Mouse (Mus musculus) midbrain, embryonic 14.5 days (tissue): ENCODE measurements around the gene Krtap26-1. TPM values are rescaled to one million over a fixed set of nuclear protein-coding genes. Genes with fewer than 3 reads are reported as not detected.

Source experiments
- ATAC-seq: fragments of 200-750 bp; cut with Nextera tagmentation; 2 replicates; pipeline ENCODE4 v1.8.0; 2017; ENCODE audit warnings: moderate number of reproducible peaks, moderate library complexity; ENCODE audit not compliant: low FRiP score, low TSS enrichment
- DNase-seq: peaks from one replicate; pipeline ENCODE4 v3.0.0-alpha.2; 2015
- H3K27ac ChIP-seq: fragments of 300-500 bp; sonication (generic); replicated peaks from 2 replicates; pipeline ENCODE4 v1.5.1; 2014; ENCODE audit warnings: mild to moderate bottlenecking, low read depth, low read length, moderate library complexity
- H3K27me3 ChIP-seq: fragments of 300-500 bp; sonication (generic); 2 replicates; pipeline ENCODE4 v1.6.1; 2014; ENCODE audit warnings: low read length, control low read depth, mixed read lengths; ENCODE audit not compliant: control insufficient read depth, insufficient read depth
- H3K36me3 ChIP-seq: fragments of 300-500 bp; sonication (generic); 2 replicates; pipeline ENCODE4 v1.6.1; 2014; ENCODE audit warnings: low read length, control low read depth; ENCODE audit not compliant: control insufficient read depth, insufficient read depth
- H3K4me1 ChIP-seq: fragments of 300-500 bp; sonication (generic); 2 replicates; pipeline ENCODE4 v1.6.1; 2014; ENCODE audit warnings: mild to moderate bottlenecking, antibody characterized with exemption, low read length, control low read depth; ENCODE audit not compliant: control insufficient read depth, insufficient read depth
- H3K4me2 ChIP-seq: fragments of 300-500 bp; sonication (generic); 2 replicates; pipeline ENCODE4 v1.6.1; 2014; ENCODE audit warnings: mild to moderate bottlenecking, low read length, moderate library complexity
- H3K4me3 ChIP-seq: fragments of 300-500 bp; sonication (generic); replicated peaks from 2 replicates; pipeline ENCODE4 v1.5.1; 2014; ENCODE audit warnings: low read depth, low read length
- H3K9ac ChIP-seq: fragments of 300-500 bp; sonication (generic); replicated peaks from 2 replicates; pipeline ENCODE4 v1.6.1; 2014; ENCODE audit warnings: mild to moderate bottlenecking, low read length, moderate library complexity
- H3K9me3 ChIP-seq: fragments of 300-500 bp; sonication (generic); 2 replicates; pipeline ENCODE4 v1.6.1; 2016; ENCODE audit warnings: low read length, control low read depth, mixed read lengths; ENCODE audit not compliant: control insufficient read depth
- WGBS: fragments of 180-500 bp; shearing (Covaris S2); extraction: QIAGEN DNeasy Blood & Tissue Kit; methylation state at CpG from one replicate; pipeline ENCODE4 v1.1.7; 2014; 5-methylcytosine and 5-hydroxymethylcytosine counted together
- polyA plus RNA-seq: library from polyadenylated mRNA; unstranded; fragments of >200 nt; fragmentation: Nextera tagmentation; extraction: Ambion mirVana; gene quantifications from 2 replicates; pipeline ENCODE4 v1.2.1, GENCODE M21; 2014

The Krtap26-1 gene
- not detected in 2 replicates for polyA plus RNA-seq

DNA sequence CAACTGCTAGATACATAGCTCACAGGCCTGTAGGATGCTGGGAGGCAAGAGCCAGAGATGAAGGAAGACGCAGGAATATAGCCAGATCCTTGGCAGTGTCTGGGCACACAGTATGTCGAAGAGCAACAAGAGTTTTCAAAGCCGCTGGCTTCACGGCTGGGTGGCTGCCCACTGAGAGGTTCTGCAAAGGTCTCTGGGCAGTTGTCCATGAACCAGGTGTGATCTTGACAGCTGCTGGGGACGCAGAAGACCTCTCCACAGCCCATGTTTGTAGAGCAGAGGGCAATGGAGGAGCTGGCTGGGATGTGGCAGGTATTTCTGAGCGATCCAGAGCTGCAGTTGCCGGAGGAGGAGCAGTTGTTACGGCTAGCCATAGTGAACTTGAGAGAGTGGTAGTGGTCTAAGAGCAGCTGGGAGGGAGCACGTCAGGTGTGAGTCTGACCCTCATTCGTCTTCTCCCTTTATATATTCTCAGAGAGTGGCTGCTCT lies at the start of gene Krtap26-1:
Gene Krtap26-1 (minus strand): TSS at position 439 of the 489 bp plus-strand sequence.
- 87% methylated on average over 10 of the region's 10 CpGs for WGBS
- Histone ChIP-seq H3K27ac (no peak within 1 kb of the TSS), H3K4me1 (no peaks in the 10 kb centered on the region), H3K27me3 (no peaks in the 10 kb centered on the region), H3K9ac (no peak within 1 kb of the TSS), H3K4me3 (no peak within 1 kb of the TSS), H3K9me3 (no peaks in the 10 kb centered on the region), H3K36me3 (no peaks in the 10 kb centered on the region), H3K4me2 (no peak within 1 kb of the TSS)
- DNase-seq: no peak
- no peak for ATAC-seq

DNA sequence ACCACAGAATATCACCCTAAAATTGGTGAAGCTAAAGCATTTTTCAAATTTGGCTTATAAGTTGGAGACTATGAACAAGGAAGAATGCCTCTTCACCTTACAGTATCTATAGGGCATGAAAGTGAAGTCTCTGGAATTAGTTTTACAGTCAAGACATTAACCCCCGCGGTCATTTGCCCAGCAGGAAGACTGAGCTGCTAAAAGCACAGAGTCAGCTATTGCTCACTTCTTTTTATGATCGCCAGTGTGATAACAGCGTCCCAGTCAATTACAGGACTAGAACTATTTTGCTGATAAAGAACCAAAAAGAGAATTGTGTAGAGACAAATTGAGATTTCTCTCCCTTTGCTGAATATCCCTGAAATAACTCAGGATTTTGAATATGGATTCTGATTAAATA lies 48.7 kb upstream of the Krtap26-1 start:
- Histone ChIP-seq H3K27ac (no peak overlapping the region), H3K4me3 (no peak overlapping the region), H3K9ac (no peak overlapping the region), H3K27me3 (no peaks in the 10 kb centered on the region), H3K4me2 (no peak overlapping the region), H3K9me3 (no peaks in the 10 kb centered on the region), H3K36me3 (no peaks in the 10 kb centered on the region), H3K4me1 (no peaks in the 10 kb centered on the region)
- ATAC-seq: no peak
- DNase-seq: no peak
- WGBS: 91% methylated on average over 4 of the region's 4 CpGs

DNA sequence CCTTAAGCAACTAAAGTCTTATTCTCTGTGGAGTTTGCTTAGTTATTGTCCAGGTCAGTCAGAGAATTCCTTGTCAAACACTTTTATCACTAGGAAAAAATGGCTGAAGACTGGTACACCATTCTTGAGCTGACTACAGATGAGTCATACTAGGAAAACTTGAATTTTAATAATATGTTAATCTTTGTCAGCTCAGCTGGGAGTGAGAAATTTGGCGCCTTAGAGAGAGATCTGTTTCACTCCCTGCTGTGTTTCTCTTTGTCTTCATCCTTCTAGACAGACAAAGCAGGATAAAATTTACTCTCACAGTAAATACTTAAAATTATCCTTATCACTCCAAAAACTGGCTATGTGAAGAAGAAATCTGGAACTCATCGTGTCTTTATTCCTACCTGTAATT lies 33.7 kb upstream of the Krtap26-1 start:
- 17% methylated on average over 2 of the region's 2 CpGs for WGBS
- no peak for ATAC-seq

DNA sequence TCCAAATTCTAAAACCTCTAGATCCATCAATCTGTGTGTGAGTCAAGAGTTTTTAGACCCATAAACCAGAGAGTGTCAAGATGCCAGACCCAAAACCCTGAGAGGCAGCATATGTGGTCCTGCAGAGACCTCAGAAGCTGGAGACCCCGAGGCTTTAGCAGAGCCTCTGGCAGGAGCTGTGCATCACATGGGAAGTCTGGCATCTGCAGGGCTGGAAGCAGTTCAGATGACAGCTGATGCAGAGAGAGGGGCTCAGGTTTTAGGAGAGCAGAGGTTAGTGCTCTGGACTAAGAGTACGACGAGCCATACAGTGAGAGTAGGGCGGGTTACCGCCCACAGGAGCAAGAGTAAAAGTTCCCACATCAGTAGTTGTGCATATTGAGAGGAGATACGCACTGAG lies 31.5 kb upstream of the Krtap26-1 start:
- no peaks in the 10 kb centered on the region for H3K27me3 ChIP-seq
- ATAC-seq (no peak), DNase-seq (no peak)
- no peak overlapping the region for H3K4me3 ChIP-seq
- 87% methylated on average over 6 of the region's 6 CpGs for WGBS
- H3K27ac ChIP-seq: no peak overlapping the region
- H3K9ac ChIP-seq: no peak overlapping the region
- H3K9me3 ChIP-seq: no peaks in the 10 kb centered on the region
- H3K4me2 ChIP-seq: no peak overlapping the region
- 0 out of 2 replicates have a peak, but pooled peaks cover 3% of the 10 kb centered on the region for H3K4me1 ChIP-seq
- H3K36me3 ChIP-seq: no peaks in the 10 kb centered on the region

More for the DNA sequence above, 33.7 kb upstream of the Krtap26-1 start:
- peak; percentile 47 for DNase-seq
- H3K9ac ChIP-seq: no peak overlapping the region
- H3K4me3 ChIP-seq: no peak overlapping the region
- H3K9me3 ChIP-seq: no peaks in the 10 kb centered on the region
- H3K27ac ChIP-seq: no peak overlapping the region
- no peak overlapping the region for H3K4me2 ChIP-seq
- no peaks in the 10 kb centered on the region for H3K36me3 ChIP-seq
- 0 out of 2 replicates have a peak, but pooled peaks cover 3% of the 10 kb centered on the region for H3K4me1 ChIP-seq
- H3K27me3 ChIP-seq: no peaks in the 10 kb centered on the region

DNA sequence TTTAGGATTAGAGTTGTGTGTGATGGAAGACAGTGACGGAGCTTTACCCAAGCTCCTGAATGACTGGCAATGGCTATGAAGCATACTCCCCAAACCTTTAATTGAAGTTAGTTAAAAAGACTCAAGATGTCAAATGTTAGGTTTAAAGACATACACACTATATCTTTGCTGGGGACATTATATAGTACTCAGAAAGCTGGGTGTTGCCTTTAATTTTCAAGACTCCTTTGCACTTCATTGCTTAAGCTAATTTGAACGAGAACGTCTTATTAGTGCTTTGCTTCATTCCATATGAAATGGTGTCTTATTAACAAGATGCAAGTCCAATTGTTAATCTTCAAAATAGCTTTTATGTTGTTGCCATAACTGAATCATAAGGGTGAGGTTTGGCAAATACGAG lies 24.0 kb upstream of the Krtap26-1 start, which contains the start of gene Krtap27-1:
Gene Krtap27-1 (minus strand): TSS at position 101 of the 400 bp plus-strand sequence.
- ATAC-seq (no peak), DNase-seq (no peak)
- Histone ChIP-seq H3K9me3 (no peaks in the 10 kb centered on the region), H3K27ac (no peak within 1 kb of the TSS), H3K27me3 (no peaks in the 10 kb centered on the region), H3K4me3 (no peak within 1 kb of the TSS), H3K9ac (no peak within 1 kb of the TSS), H3K4me2 (no peak within 1 kb of the TSS), H3K4me1 (no peaks in the 10 kb centered on the region), H3K36me3 (no peaks in the 10 kb centered on the region)
- 92% methylated on average over 4 of the region's 4 CpGs for whole genome bisulfite sequencing

- DNase-seq (peak; percentile 26), ATAC-seq (no peak)
- Histone ChIP-seq H3K9ac (no peak overlapping the region), H3K4me2 (no peak overlapping the region), H3K27ac (no peak overlapping the region), H3K9me3 (no peaks in the 10 kb centered on the region), H3K27me3 (no peaks in the 10 kb centered on the region), H3K4me1 (no peaks in the 10 kb centered on the region), H3K36me3 (no peaks in the 10 kb centered on the region), H3K4me3 (no peak overlapping the region)
- WGBS: 51% methylated on average over 1 of the region's 1 CpGs
Measured at GRCm38 (mm10) chr16:88657426-88657825, 9.8 kb upstream of the Krtap26-1 start.

DNA sequence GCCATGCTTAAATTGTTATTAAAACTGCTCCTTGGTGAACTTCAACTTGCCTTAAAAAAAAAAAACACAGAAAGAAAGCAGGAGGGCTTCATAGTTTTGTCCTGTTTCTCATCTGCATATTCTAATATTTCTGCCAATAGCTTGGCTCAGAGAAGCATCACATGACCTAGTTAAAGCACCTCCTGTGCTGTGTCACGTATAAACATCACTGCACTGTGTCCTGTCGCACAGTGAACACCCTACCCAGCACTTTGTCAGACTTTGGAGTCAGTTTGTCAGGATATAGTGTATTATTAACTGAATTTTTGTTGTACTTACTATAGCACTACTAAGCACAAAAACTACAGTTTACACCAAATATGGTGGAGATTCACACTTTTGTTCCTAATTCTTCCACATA lies 4.4 kb upstream of the Krtap26-1 start:
- no peak for ATAC-seq
- Histone ChIP-seq H3K9me3 (no peaks in the 10 kb centered on the region), H3K4me2 (no peak overlapping the region), H3K4me1 (no peaks in the 10 kb centered on the region), H3K4me3 (no peak overlapping the region), H3K36me3 (no peaks in the 10 kb centered on the region), H3K27me3 (no peaks in the 10 kb centered on the region), H3K27ac (no peak overlapping the region), H3K9ac (no peak overlapping the region)
- 80% methylated on average over 2 of the region's 2 CpGs for WGBS
- no peak for DNase-seq

DNA sequence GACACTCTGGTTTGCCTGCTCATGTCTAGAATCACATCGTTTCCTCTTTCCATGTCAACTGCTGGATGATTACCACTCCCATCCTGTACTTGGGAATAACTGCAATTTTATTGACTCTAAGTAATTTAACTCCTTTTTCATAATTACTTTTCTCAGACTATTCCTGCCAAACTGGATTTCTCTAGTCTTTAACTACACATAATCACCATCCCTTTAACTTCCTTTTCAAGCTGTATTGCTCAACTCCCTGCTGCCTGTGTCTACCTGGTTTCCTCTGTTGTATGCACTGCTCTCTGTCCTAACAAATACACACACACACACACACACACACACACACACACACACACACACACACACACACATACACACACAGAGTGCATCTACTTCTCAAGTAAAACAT lies 3.5 kb upstream of the Krtap26-1 start:
- Histone ChIP-seq H3K4me3 (no peak overlapping the region), H3K4me2 (no peak overlapping the region), H3K9me3 (no peaks in the 10 kb centered on the region), H3K4me1 (no peaks in the 10 kb centered on the region), H3K27me3 (no peaks in the 10 kb centered on the region), H3K27ac (no peak overlapping the region), H3K36me3 (no peaks in the 10 kb centered on the region), H3K9ac (no peak overlapping the region)
- no peak for ATAC-seq
- 98% methylated on average over 1 of the region's 1 CpGs for WGBS
- no peak for DNase-seq

- H3K27me3 ChIP-seq: no peaks in the 10 kb centered on the region
- H3K27ac ChIP-seq: no peak overlapping the region
- DNase-seq (peak; percentile 15), ATAC-seq (no peak)
- H3K9me3 ChIP-seq: no peaks in the 10 kb centered on the region
- H3K9ac ChIP-seq: no peak overlapping the region
- no peaks in the 10 kb centered on the region for H3K4me1 ChIP-seq
- no peak overlapping the region for H3K4me3 ChIP-seq
- WGBS: 80% methylated on average over 8 of the region's 8 CpGs
- no peaks in the 10 kb centered on the region for H3K36me3 ChIP-seq
- no peak overlapping the region for H3K4me2 ChIP-seq
Measured at GRCm38 (mm10) chr16:88646366-88647111, 1.1 kb downstream of the Krtap26-1 start.
